Mouse (Mus musculus) heart, postnatal 36 days (tissue): ENCODE measurements around the gene Amer2. TPM values are rescaled to one million over a fixed set of nuclear protein-coding genes. Genes with fewer than 3 reads are reported as not detected.

Source experiments
- DNase-seq, 2 experiments: peaks; one replicate each; pipeline ENCODE4 v3.0.0; 2021 to 2022
- intact Hi-C: fragments of 180-260 bp; cut with DNase I; formaldehyde crosslinking; loops from one replicate; pipeline ENCODE4 v1.15.1; 2025
- total RNA-seq, 2 experiments: library from RNA; stranded (reverse); gene quantifications; 2 replicates each; pipeline ENCODE4 v1.2.3; 2021

Amer2 gene
- total RNA-seq, 2 experiments from 2014 or later = not detected

- intact Hi-C loops = no loop called here
- no peak for DNase-seq
Measured at GRCm38 (mm10) chr14:60386591-60387501, 13.8 kb downstream of the Amer2 start.

GRCm38 (mm10) chr14:60388332-60388731 lies 15.3 kb downstream of the Amer2 start:
- intact Hi-C loops = no loop called here

GRCm38 (mm10) chr14:60392202-60392601 lies 19.1 kb downstream of the Amer2 start:
- intact Hi-C loops = no loop called here
- DNase-seq = no peak

More at GRCm38 (mm10) chr14:60388332-60388731, 15.3 kb downstream of the Amer2 start:
- DNase-seq = no peak

- no peak for DNase-seq
- intact Hi-C loops = no loop called here
Measured at GRCm38 (mm10) chr14:60397321-60397720, 24.3 kb downstream of the Amer2 start.

GRCm38 (mm10) chr14:60398861-60399260 lies 25.8 kb downstream of the Amer2 start:
- no peak for DNase-seq
- intact Hi-C loops = no loop called here

GRCm38 (mm10) chr14:60403228-60403627 lies 30.2 kb downstream of the Amer2 start:
- intact Hi-C loops = no loop called here
- DNase-seq = no peak

GRCm38 (mm10) chr14:60405829-60406228 lies 32.8 kb downstream of the Amer2 start:
- intact Hi-C loops = no loop called here
- DNase-seq = no peak

- intact Hi-C loops = no loop called here
- DNase-seq = no peak
Measured at GRCm38 (mm10) chr14:60406543-60406942, 33.5 kb downstream of the Amer2 start.

- no peak for DNase-seq
Measured at GRCm38 (mm10) chr14:60407319-60407718, 34.3 kb downstream of the Amer2 start.

GRCm38 (mm10) chr14:60409702-60410491 lies 36.8 kb downstream of the Amer2 start:
- no peak for DNase-seq
- intact Hi-C loops = no loop called here

More at GRCm38 (mm10) chr14:60407319-60407718, 34.3 kb downstream of the Amer2 start:
- intact Hi-C loops = no loop called here

- intact Hi-C loops = no loop called here
- DNase-seq = no peak
Measured at GRCm38 (mm10) chr14:60411229-60411628, 38.2 kb downstream of the Amer2 start.

GRCm38 (mm10) chr14:60414691-60415090 lies 41.6 kb downstream of the Amer2 start:
- intact Hi-C loops = no loop called here

GRCm38 (mm10) chr14:60417924-60418323 lies 44.9 kb downstream of the Amer2 start:
- no peak for DNase-seq
- intact Hi-C loops = no loop called here

More at GRCm38 (mm10) chr14:60414691-60415090, 41.6 kb downstream of the Amer2 start:
- no peak for DNase-seq

GRCm38 (mm10) chr14:60422920-60423319 lies 49.9 kb downstream of the Amer2 start:
- no peak for DNase-seq
- intact Hi-C loops = no loop called here

- intact Hi-C loops = no loop called here
- DNase-seq = no peak
Measured at GRCm38 (mm10) chr14:60424174-60424573, 51.1 kb downstream of the Amer2 start.

- no peak for DNase-seq
- intact Hi-C loops = no loop called here
Measured at GRCm38 (mm10) chr14:60425553-60425952, 52.5 kb downstream of the Amer2 start.

- intact Hi-C loops = no loop called here
- no peak for DNase-seq
Measured at GRCm38 (mm10) chr14:60427896-60428295, 54.8 kb downstream of the Amer2 start.

GRCm38 (mm10) chr14:60429513-60429912 lies 56.5 kb downstream of the Amer2 start:
- DNase-seq = no peak
- intact Hi-C loops = no loop called here

GRCm38 (mm10) chr14:60431515-60431914 lies 58.5 kb downstream of the Amer2 start:
- intact Hi-C loops = no loop called here
- DNase-seq = no peak

- intact Hi-C loops = no loop called here
- DNase-seq = no peak
Measured at GRCm38 (mm10) chr14:60432136-60432535, 59.1 kb downstream of the Amer2 start.

GRCm38 (mm10) chr14:60435515-60435914 lies 62.5 kb downstream of the Amer2 start:
- intact Hi-C loops = no loop called here
- DNase-seq = no peak
